In genomic region chr6:142187426-142187825, GRCm38 (mm10) we compare ENCODE assay signal across 39 mouse cellular contexts. TPM values are rescaled to one million over a fixed set of nuclear protein-coding genes. Genes with fewer than 3 reads are reported as not detected.
"Had no signal": no experiment of that assay in that cellular context is flagged by ENCODE, and none has a peak within 500 bp of the region (broad histone marks: within the 10 kb centered on the region; RNA-seq: fewer than 3 reads in every experiment).

No protein-coding gene starts in this region.

- ATAC-seq: liver, embryonic 12.5 days; liver, postnatal 0 days; lung, postnatal 0 days; midbrain, embryonic 13.5 days; midbrain, embryonic 15.5 days; midbrain, embryonic 16.5 days had no signal

- H3K27ac ChIP-seq: limb, embryonic 10.5 days; limb, embryonic 12.5 days; limb, embryonic 13.5 days; limb, embryonic 15.5 days; liver, embryonic 12.5 days; liver, embryonic 13.5 days; liver, embryonic 14.5 days; liver, embryonic 15.5 days; lung, embryonic 15.5 days; macrophage; midbrain, embryonic 10.5 days; midbrain, embryonic 12.5 days; midbrain, embryonic 13.5 days; midbrain, embryonic 15.5 days; neural tube, embryonic 12.5 days had no signal

- DNase-seq: left cerebral cortex, postnatal 4 days; liver; liver, embryonic 13.5 days; liver, postnatal 0 days; lung, adult 18-20 months; lung, adult 2 months; lung, embryonic 14.5 days; lung, postnatal 10 days; lung, postnatal 14 days; lung, postnatal 36 days; lung, postnatal 4 days; midbrain, embryonic 14.5 days had no signal

- H3K4me1 ChIP-seq: limb, embryonic 10.5 days; limb, embryonic 12.5 days; limb, embryonic 13.5 days; limb, embryonic 15.5 days; liver, embryonic 12.5 days; liver, embryonic 13.5 days; liver, embryonic 15.5 days; lung, embryonic 15.5 days; midbrain, embryonic 10.5 days; midbrain, embryonic 12.5 days; midbrain, embryonic 13.5 days; midbrain, embryonic 15.5 days; neural tube, embryonic 12.5 days had no signal

- H3K9me3 ChIP-seq: limb, embryonic 10.5 days; limb, embryonic 13.5 days; limb, embryonic 15.5 days; liver, embryonic 13.5 days; liver, embryonic 15.5 days; lung, embryonic 15.5 days; megakaryocyte, embryonic 14.5 days; midbrain, embryonic 10.5 days; midbrain, embryonic 15.5 days; neural tube, embryonic 12.5 days had no signal

- H3K27me3 ChIP-seq: limb, embryonic 12.5 days; limb, embryonic 13.5 days; limb, embryonic 15.5 days; liver, embryonic 12.5 days; liver, embryonic 13.5 days; liver, embryonic 15.5 days; lung, embryonic 15.5 days; megakaryocyte, embryonic 14.5 days; midbrain, embryonic 12.5 days; midbrain, embryonic 13.5 days; midbrain, embryonic 15.5 days; neural tube, embryonic 12.5 days had no signal

- H3K4me3 ChIP-seq: limb, embryonic 10.5 days; limb, embryonic 12.5 days; limb, embryonic 13.5 days; limb, embryonic 15.5 days; liver, embryonic 12.5 days; liver, embryonic 13.5 days; liver, embryonic 15.5 days; lung, embryonic 15.5 days; megakaryocyte, embryonic 14.5 days; midbrain, embryonic 10.5 days; midbrain, embryonic 12.5 days; midbrain, embryonic 13.5 days; midbrain, embryonic 15.5 days; myocyte; neural tube, embryonic 12.5 days had no signal

- H3K36me3 ChIP-seq: limb, embryonic 10.5 days; limb, embryonic 12.5 days; limb, embryonic 13.5 days; limb, embryonic 15.5 days; liver, embryonic 12.5 days; liver, embryonic 13.5 days; liver, embryonic 15.5 days; lung, embryonic 15.5 days; midbrain, embryonic 10.5 days; midbrain, embryonic 12.5 days; midbrain, embryonic 13.5 days; midbrain, embryonic 15.5 days; neural tube, embryonic 12.5 days had no signal

- H3K4me2 ChIP-seq: limb, embryonic 12.5 days; limb, embryonic 13.5 days; limb, embryonic 15.5 days; liver, embryonic 11.5 days; liver, embryonic 12.5 days; liver, embryonic 13.5 days; liver, embryonic 15.5 days; lung, embryonic 14.5 days; lung, embryonic 15.5 days; midbrain, embryonic 11.5 days; midbrain, embryonic 12.5 days; midbrain, embryonic 13.5 days; midbrain, embryonic 15.5 days; neural tube, embryonic 12.5 days had no signal

- H3K9ac ChIP-seq: limb, embryonic 12.5 days; limb, embryonic 13.5 days; limb, embryonic 15.5 days; liver, embryonic 12.5 days; liver, embryonic 13.5 days; liver, embryonic 14.5 days; liver, embryonic 15.5 days; liver, postnatal 0 days; lung, embryonic 14.5 days; lung, embryonic 15.5 days; midbrain, embryonic 12.5 days; midbrain, embryonic 13.5 days; midbrain, embryonic 15.5 days; neural tube, embryonic 12.5 days had no signal

RNA-seq across cellular contexts. Expression of gene Slco1a6, which starts 20.9 kb away (rescaled TPM):
- polyA plus RNA-seq: limb, embryonic 10.5 days; limb, embryonic 11.5 days; limb, embryonic 12.5 days; limb, embryonic 13.5 days; limb, embryonic 14.5 days; limb, embryonic 15.5 days; liver, adult 2 months; liver, embryonic 11.5 days; liver, embryonic 12.5 days; liver, embryonic 13.5 days; liver, embryonic 14.5 days; liver, embryonic 15.5 days; liver, embryonic 16.5 days; liver, postnatal 0 days; lung, adult 2 months; lung, embryonic 14.5 days; lung, embryonic 15.5 days; lung, embryonic 16.5 days; lung, postnatal 0 days; macrophage; midbrain, embryonic 10.5 days; midbrain, embryonic 11.5 days; midbrain, embryonic 12.5 days; midbrain, embryonic 13.5 days; midbrain, embryonic 16.5 days; midbrain, postnatal 0 days; neural tube, embryonic 11.5 days; neural tube, embryonic 12.5 days had no signal
